Mouse (Mus musculus): Measurements from ENCODE around the gene Klrb1f. TPM values are rescaled to one million over a fixed set of nuclear protein-coding genes. Genes with fewer than 3 reads are reported as not detected.

The Klrb1f gene
- polyA plus RNA-seq, 1 experiment, result not detected

DNA sequence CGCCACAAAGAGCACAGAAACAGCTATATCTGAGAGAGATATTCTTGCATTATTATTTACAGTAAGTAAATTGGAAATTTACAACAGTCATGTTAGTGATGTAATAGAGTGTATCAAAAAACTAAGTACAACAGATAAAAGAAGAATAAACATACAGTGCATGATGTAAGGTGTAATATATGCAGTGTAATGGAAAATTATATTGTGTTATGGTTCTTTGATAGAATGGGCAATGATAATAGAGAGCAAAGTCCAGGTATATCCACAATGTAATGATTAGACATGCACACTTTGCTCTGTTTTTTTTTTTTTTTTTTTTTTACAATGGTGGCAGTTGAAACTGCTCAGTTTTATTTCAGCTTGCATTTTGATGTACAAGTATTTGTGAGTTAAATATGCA, 55.9 kb downstream of the Klrb1f start:
- TF ChIP-seq CTCF (IDR thresholded peaks at IDR 0.05; ENCODE audit: insufficient read depth, low read depth, low read length), result no peak
- TF ChIP-seq POLR2A (IDR thresholded peaks at IDR 0.05; ENCODE audit: insufficient read depth, low read depth, low read length), result no peak
- H3K4me3 ChIP-seq (ENCODE audit: insufficient read depth, low read depth, low read length), result no peak overlapping the region
- 94% methylated on average over 1 of the region's 1 CpGs for WGBS
- no peaks in the 10 kb centered on the region for H3K4me1 ChIP-seq (ENCODE audit: control insufficient read depth, insufficient read depth, low read length)
- no peak overlapping the region for H3K27ac ChIP-seq (ENCODE audit: insufficient read depth, low read depth, low read length)

DNA sequence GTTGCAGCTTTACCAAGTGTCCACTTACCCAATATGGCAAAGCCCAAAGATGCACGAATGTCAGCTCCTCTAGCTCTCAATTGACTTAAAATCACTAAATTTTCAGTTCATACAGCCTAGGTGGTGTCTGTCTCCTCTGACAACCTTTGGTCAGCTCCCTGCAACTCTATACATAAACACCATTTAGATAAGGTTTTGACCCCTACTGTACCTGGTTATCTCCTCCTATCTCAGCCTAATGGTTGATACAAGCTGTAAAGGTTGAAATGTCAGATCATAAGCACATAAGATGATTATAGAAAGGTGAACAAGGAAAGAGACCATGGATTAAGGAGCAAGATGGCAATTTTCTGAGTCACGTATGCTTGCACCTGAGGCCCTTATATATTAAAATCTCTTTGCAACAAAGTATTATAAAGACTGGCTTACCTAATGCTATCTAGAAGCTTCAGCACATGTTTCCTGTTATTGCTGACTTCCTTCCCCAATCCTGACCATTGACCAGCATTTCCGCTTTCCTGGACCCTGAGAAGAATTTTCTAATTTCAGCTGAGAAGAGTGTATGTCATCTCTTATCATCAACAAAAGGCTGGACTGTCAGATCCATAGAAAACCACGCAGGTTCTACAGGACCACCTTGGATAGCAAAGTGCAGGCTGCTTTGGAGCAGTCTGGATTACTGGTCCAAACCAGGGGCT, 57.3 kb downstream of the Klrb1f start:
- H3K4me3 ChIP-seq (ENCODE audit: insufficient read depth, low read depth, low read length), result no peak overlapping the region
- WGBS, result 90% methylated on average over 4 of the region's 4 CpGs
- no peak for TF ChIP-seq CTCF (IDR thresholded peaks at IDR 0.05; ENCODE audit: insufficient read depth, low read depth, low read length)
- no peak for TF ChIP-seq POLR2A (IDR thresholded peaks at IDR 0.05; ENCODE audit: insufficient read depth, low read depth, low read length)
- H3K4me1 ChIP-seq (ENCODE audit: control insufficient read depth, insufficient read depth, low read length), result no peaks in the 10 kb centered on the region
- no peak overlapping the region for H3K27ac ChIP-seq (ENCODE audit: insufficient read depth, low read depth, low read length)

Other genes with a start within 250 kb of the Klrb1f start
- not detected in 2 replicates for gene Gm44511, start 219.6 kb upstream of the Klrb1f start, polyA plus RNA-seq (2012; ENCODE audit: insufficient read depth, insufficient read length, low replicate concordance, missing spikeins)
- not detected in 2 replicates for gene Klrb1b, start 219.6 kb upstream of the Klrb1f start, polyA plus RNA-seq (2012; ENCODE audit: insufficient read depth, insufficient read length, low replicate concordance, missing spikeins)
- not detected in 2 replicates for gene Clec2i, start 158.3 kb upstream of the Klrb1f start, polyA plus RNA-seq (2012; ENCODE audit: insufficient read depth, insufficient read length, low replicate concordance, missing spikeins)
- not detected in 2 replicates for gene BC035044, start 154.8 kb upstream of the Klrb1f start, polyA plus RNA-seq (2012; ENCODE audit: insufficient read depth, insufficient read length, low replicate concordance, missing spikeins)
- not detected in 2 replicates for gene Clec2g, start 111.5 kb upstream of the Klrb1f start, polyA plus RNA-seq (2012; ENCODE audit: insufficient read depth, insufficient read length, low replicate concordance, missing spikeins)
- not detected in 2 replicates for gene Clec2e, start 55.0 kb downstream of the Klrb1f start, polyA plus RNA-seq (2012; ENCODE audit: insufficient read depth, insufficient read length, low replicate concordance, missing spikeins)
- gene Clec2d, start 134.7 kb downstream of the Klrb1f start, polyA plus RNA-seq (2012; ENCODE audit: insufficient read depth, insufficient read length, low replicate concordance, missing spikeins), result not detected in 2 replicates
- not detected in 2 replicates for gene Cd69, start 229.5 kb downstream of the Klrb1f start, polyA plus RNA-seq (2012; ENCODE audit: insufficient read depth, insufficient read length, low replicate concordance, missing spikeins)